Mouse (Mus musculus) MEL (cell line): ENCODE results near the gene Pnpla1.

Source experiments
- POLR2A ChIP-seq, 2 experiments: IDR thresholded peaks; 2 replicates each; pipeline ENCODE4 v1.6.1; 2011 to 2012; ENCODE audit warnings: low read length in 2 of 2, mild to moderate bottlenecking in 2 of 2, control low read depth in 1 of 2, improper control_type of control experiment in 1 of 2, low read depth in 1 of 2, moderate library complexity in 1 of 2; ENCODE audit not compliant: control insufficient read depth in 1 of 2, insufficient read depth in 1 of 2, poor library complexity in 1 of 2
- USF1 ChIP-seq: IDR thresholded peaks from 2 replicates; pipeline ENCODE4 v1.6.1; 2014; ENCODE audit warnings: low read depth, mild to moderate bottlenecking, inconsistent platforms, low read length, improper control_type of control experiment, moderate library complexity

DNA sequence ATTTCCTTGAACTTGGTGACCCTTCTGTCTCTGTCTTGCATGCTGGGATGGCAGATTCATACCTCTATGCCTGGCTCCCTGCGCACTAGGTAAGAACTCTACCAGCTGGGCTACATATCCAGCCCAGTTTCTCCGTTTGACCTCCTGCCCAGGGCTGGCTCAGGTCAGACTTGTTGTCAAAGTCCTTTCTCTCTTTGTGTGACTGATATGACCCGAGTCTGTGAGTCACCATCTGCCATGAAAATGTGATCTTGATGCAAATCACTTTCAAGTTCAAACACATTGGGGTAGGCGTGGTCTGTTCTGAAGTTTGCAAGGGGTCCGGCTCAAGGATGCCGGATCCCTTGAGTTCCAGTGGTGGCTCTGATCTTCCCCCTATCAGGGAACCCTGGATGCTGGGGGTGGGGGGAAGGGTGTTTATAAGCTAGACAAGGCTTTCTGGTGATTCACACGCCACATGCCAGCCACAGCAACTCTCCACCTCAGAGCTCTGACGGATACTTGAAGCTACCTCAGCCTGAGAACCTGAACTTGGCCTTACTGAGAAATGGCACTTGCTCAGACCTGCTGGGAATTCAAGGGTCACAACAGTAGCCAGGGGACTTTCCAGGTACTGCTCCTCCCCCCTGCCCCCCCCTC, 66.9 kb downstream of the Pnpla1 start:
- no peak for TF ChIP-seq POLR2A (IDR thresholded peaks at IDR 0.05; ENCODE audit: control insufficient read depth in 1 of 2, insufficient read depth in 1 of 2, low read depth in 1 of 2, low read length in 2 of 2, poor library complexity in 1 of 2)
- no peak for TF ChIP-seq USF1
